Mouse (Mus musculus) midbrain, postnatal 0 days (tissue): ENCODE data around the gene Maml3. TPM values are rescaled to one million over a fixed set of nuclear protein-coding genes. Genes with fewer than 3 reads are reported as not detected.

Experiments used
- ATAC-seq: fragments of 200-750 bp; cut with Nextera tagmentation; 2 replicates; pipeline ENCODE4 v1.8.0; 2017; ENCODE audit warnings: moderate number of reproducible peaks, mild to moderate bottlenecking, moderate TSS enrichment, moderate library complexity; ENCODE audit not compliant: low FRiP score
- DNase-seq: peaks from one replicate; pipeline ENCODE4 v3.0.0-alpha.2; 2015; ENCODE audit warnings: low spot score
- H3K27ac ChIP-seq: fragments of 300-500 bp; sonication (generic); 2 replicates; pipeline ENCODE4 v1.5.1; 2014; ENCODE audit warnings: low read depth, mild to moderate bottlenecking, low read length, mixed read lengths
- H3K27me3 ChIP-seq: fragments of 300-500 bp; sonication (generic); 2 replicates; pipeline ENCODE4 v1.6.1; 2014; ENCODE audit warnings: low read length, control low read depth, mixed read lengths; ENCODE audit not compliant: insufficient read depth
- H3K36me3 ChIP-seq: fragments of 300-500 bp; sonication (generic); 2 replicates; pipeline ENCODE4 v1.6.1; 2014; ENCODE audit warnings: low read length, control low read depth, mixed read lengths; ENCODE audit not compliant: insufficient read depth
- H3K4me1 ChIP-seq: fragments of 300-500 bp; sonication (generic); 2 replicates; pipeline ENCODE4 v1.6.1; 2014; ENCODE audit warnings: mild to moderate bottlenecking, control low read depth, antibody characterized with exemption, low read length, mixed read lengths; ENCODE audit not compliant: insufficient read depth
- H3K4me2 ChIP-seq: fragments of 300-500 bp; sonication (generic); 2 replicates; pipeline ENCODE4 v1.6.1; 2014; ENCODE audit warnings: low read depth, mild to moderate bottlenecking, low read length, mixed read lengths; ENCODE audit not compliant: poor library complexity, severe bottlenecking
- H3K4me3 ChIP-seq: fragments of 300-500 bp; sonication (generic); 2 replicates; pipeline ENCODE4 v1.5.1; 2014; ENCODE audit warnings: low read depth, mild to moderate bottlenecking, low read length, moderate library complexity
- H3K9ac ChIP-seq: fragments of 300-500 bp; sonication (generic); replicated peaks from 2 replicates; pipeline ENCODE4 v1.6.1; 2014; ENCODE audit warnings: mild to moderate bottlenecking, low read length, moderate library complexity, mixed read lengths; ENCODE audit not compliant: poor library complexity, severe bottlenecking
- H3K9me3 ChIP-seq: fragments of 300-500 bp; sonication (generic); 2 replicates; pipeline ENCODE4 v1.6.1; 2016; ENCODE audit warnings: low read length, control low read depth
- CTCF ChIP-seq: IDR thresholded peaks from 2 replicates; pipeline ENCODE4 v1.5.1; 2016; ENCODE audit warnings: antibody characterized with exemption, mild to moderate bottlenecking
- WGBS: fragments of 180-500 bp; shearing (Covaris S2); extraction: QIAGEN DNeasy Blood & Tissue Kit; methylation state at CpG from one replicate; pipeline ENCODE4 v1.1.7; 2014; 5-methylcytosine and 5-hydroxymethylcytosine counted together
- polyA plus RNA-seq: library from polyadenylated mRNA; unstranded; fragments of >200 nt; fragmentation: Nextera tagmentation; extraction: Ambion mirVana; gene quantifications from 2 replicates; pipeline ENCODE4 v1.2.1, GENCODE M21; 2015
- total RNA-seq: library from RNA; depleted of rRNA; stranded (reverse); fragments of >200 nt; gene quantifications from 2 replicates; pipeline ENCODE4 v1.2.3, GENCODE M21; 2014

Gene Maml3
- total and polyA plus RNA-seq, 2 experiments from 2014 or later = 3.9 to 20.2 TPM

GRCm38 (mm10) chr3:51889776-51890175 is 215.1 kb downstream of the Maml3 start:
- no peak overlapping the region for H3K9ac ChIP-seq

GRCm38 (mm10) chr3:51888662-51889433 is 216.0 kb downstream of the Maml3 start:
- TF ChIP-seq CTCF = no peak
- Histone ChIP-seq H3K9me3 (no peaks in the 10 kb centered on the region), H3K27ac (peak overlapping the region; percentile 79), H3K9ac (0 out of 2 replicates have a peak overlapping the region, but pooled peaks have one; percentile 36), H3K36me3 (no peaks in the 10 kb centered on the region), H3K4me2 (peak overlapping the region; percentile 35), H3K4me1 (peaks cover 19% of the 10 kb centered on the region), H3K27me3 (no peaks in the 10 kb centered on the region), H3K4me3 (no peak overlapping the region)
- peak; percentile 75 for DNase-seq
- peak; percentile 86 for ATAC-seq
- WGBS = 7% methylated on average over 20 of the region's 20 CpGs

More at GRCm38 (mm10) chr3:51889776-51890175, 215.1 kb downstream of the Maml3 start:
- Histone ChIP-seq H3K36me3 (no peaks in the 10 kb centered on the region), H3K4me3 (no peak overlapping the region), H3K4me2 (no peak overlapping the region), H3K27ac (peak overlapping the region; percentile 79), H3K9me3 (no peaks in the 10 kb centered on the region), H3K27me3 (no peaks in the 10 kb centered on the region), H3K4me1 (peaks cover 19% of the 10 kb centered on the region)
- ATAC-seq = peak; percentile 59
- DNase-seq = peak; percentile 89
- 41% methylated on average over 5 of the region's 5 CpGs for WGBS
- TF ChIP-seq CTCF = no peak

GRCm38 (mm10) chr3:51888295-51888661 is 216.6 kb downstream of the Maml3 start:
- DNase-seq = peak; percentile 55
- no peak for TF ChIP-seq CTCF
- Histone ChIP-seq H3K36me3 (no peaks in the 10 kb centered on the region), H3K9ac (0 out of 2 replicates have a peak overlapping the region, but pooled peaks have one; percentile 36), H3K9me3 (no peaks in the 10 kb centered on the region), H3K4me1 (peaks cover 21% of the 10 kb centered on the region), H3K4me3 (no peak overlapping the region), H3K4me2 (peak overlapping the region; percentile 35; the same call in 1 of the 2 replicates), H3K27ac (peak overlapping the region; percentile 79), H3K27me3 (no peaks in the 10 kb centered on the region)
- ATAC-seq = peak; percentile 15; the same call in 1 of the 2 replicates
- 4% methylated on average over 6 of the region's 8 CpGs for WGBS

- H3K9me3 ChIP-seq = no peaks in the 10 kb centered on the region
- no peak overlapping the region for H3K4me3 ChIP-seq
- H3K36me3 ChIP-seq = no peaks in the 10 kb centered on the region
- peaks cover 21% of the 10 kb centered on the region for H3K4me1 ChIP-seq
- H3K9ac ChIP-seq = no peak overlapping the region
- ATAC-seq = no peak
- H3K27ac ChIP-seq = no peak overlapping the region
- H3K4me2 ChIP-seq = no peak overlapping the region
- DNase-seq = no peak
- no peak for TF ChIP-seq CTCF
- H3K27me3 ChIP-seq = no peaks in the 10 kb centered on the region
- 64% methylated on average over 5 of the region's 5 CpGs for WGBS
Observed at GRCm38 (mm10) chr3:51885920-51886319, 219.0 kb downstream of the Maml3 start.

GRCm38 (mm10) chr3:51885487-51885886 is 219.4 kb downstream of the Maml3 start:
- WGBS = 83% methylated on average over 5 of the region's 5 CpGs
- H3K27ac ChIP-seq = no peak overlapping the region
- H3K9me3 ChIP-seq = no peaks in the 10 kb centered on the region
- no peaks in the 10 kb centered on the region for H3K36me3 ChIP-seq
- DNase-seq = no peak
- no peaks in the 10 kb centered on the region for H3K27me3 ChIP-seq
- H3K4me1 ChIP-seq = peaks cover 21% of the 10 kb centered on the region
- no peak overlapping the region for H3K4me2 ChIP-seq
- H3K9ac ChIP-seq = no peak overlapping the region
- ATAC-seq = no peak
- no peak overlapping the region for H3K4me3 ChIP-seq
- no peak for TF ChIP-seq CTCF

- 80% methylated on average over 10 of the region's 10 CpGs for WGBS
- ATAC-seq (no peak), DNase-seq (no peak)
- no peak for TF ChIP-seq CTCF
- H3K4me3 ChIP-seq = no peak overlapping the region
- no peak overlapping the region for H3K4me2 ChIP-seq
- no peak overlapping the region for H3K27ac ChIP-seq
- H3K9ac ChIP-seq = no peak overlapping the region
- H3K4me1 ChIP-seq = peaks cover 5% of the 10 kb centered on the region; the same call in 1 of the 2 replicates
- no peaks in the 10 kb centered on the region for H3K36me3 ChIP-seq
- no peaks in the 10 kb centered on the region for H3K9me3 ChIP-seq
- no peaks in the 10 kb centered on the region for H3K27me3 ChIP-seq
Observed at GRCm38 (mm10) chr3:51881981-51882380, 222.9 kb downstream of the Maml3 start.
